Mouse (Mus musculus): ENCODE data around the gene Ift52.

DNA sequence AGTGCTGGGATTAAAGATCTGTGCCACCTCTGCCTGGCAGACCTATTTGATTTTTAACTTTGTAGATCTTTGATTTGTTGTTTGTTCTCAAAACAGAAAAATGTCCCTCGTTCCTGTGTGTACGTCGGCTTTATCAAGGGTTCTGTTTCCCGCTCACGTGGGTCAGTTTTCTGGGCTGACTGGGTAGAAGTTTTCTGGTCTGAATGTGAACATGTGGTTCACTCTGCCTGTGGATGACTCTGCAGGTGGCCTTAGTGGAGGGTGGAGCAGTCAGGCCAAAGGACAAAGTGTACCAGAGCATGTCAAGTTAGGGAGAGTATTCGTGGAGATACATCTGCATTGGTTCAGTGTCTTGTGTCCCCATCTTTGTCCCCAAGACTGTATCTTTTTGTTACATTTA lies 32.8 kb upstream of the Ift52 start:
- TF ChIP-seq MAFK (IDR thresholded peaks at IDR 0.05; ENCODE audit: insufficient read depth, low read depth, low read length) (no peak), ZNF384 (IDR thresholded peaks at IDR 0.05; ENCODE audit: low read depth, low read length) (no peak), CHD2 (IDR thresholded peaks at IDR 0.05; ENCODE audit: low read depth, low read length) (no peak), ZC3H11A (IDR thresholded peaks at IDR 0.05; ENCODE audit: borderline replicate concordance, low read depth, low read length) (no peak)
